Mouse (Mus musculus): Measurements from ENCODE around the gene Med27. TPM values are rescaled to one million over a fixed set of nuclear protein-coding genes. Genes with fewer than 3 reads are reported as not detected.

Gene Med27
- polyA plus RNA-seq (2012; ENCODE audit: low replicate concordance), result 8.1 and 64.8 TPM in 2 replicates

DNA sequence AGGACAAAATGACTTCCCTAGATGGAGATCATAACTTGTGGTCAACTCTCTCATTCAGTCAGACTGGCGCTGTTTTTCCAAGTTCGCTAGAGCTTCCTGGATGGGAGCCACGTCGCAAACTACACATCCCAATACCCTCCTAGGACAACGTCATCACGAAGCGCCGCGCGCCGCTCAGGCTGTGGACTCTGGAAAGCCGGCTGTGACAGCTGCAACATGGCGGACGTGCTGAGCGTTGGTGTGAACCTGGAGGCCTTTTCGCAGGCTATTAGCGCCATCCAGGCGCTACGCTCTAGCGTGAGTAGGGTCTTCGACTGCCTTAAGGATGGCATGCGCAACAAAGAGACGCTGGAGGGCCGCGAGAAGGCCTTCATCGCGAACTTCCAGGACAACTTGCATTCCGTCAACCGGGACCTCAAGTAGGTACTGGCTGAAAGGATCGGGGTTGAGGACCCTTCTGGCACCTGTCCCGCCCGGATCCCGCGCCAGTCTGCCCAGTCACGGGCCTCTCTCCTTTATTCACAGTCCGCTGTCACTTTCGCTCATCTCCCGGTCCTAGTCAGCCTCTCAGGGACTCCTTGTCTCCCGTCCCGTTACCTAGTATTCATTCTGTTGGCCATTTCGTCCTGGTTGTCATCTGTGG, at the start of gene Med27:
Med27 (plus strand) TSS at position 191 of the 643 bp plus-strand sequence.

Other genes starting within 250 kb of the Med27 start
- gene Setx, start 222.6 kb upstream of the Med27 start, polyA plus RNA-seq (2012; ENCODE audit: low replicate concordance), result 13.4 and 14.2 TPM in 2 replicates
- gene Ntng2, start 93.8 kb upstream of the Med27 start, polyA plus RNA-seq (2012; ENCODE audit: low replicate concordance), result 57.4 and 151 TPM in 2 replicates

Data from hematopoietic multipotent progenitor cell, adult 10-12 weeks (in vitro differentiated cells).